Mouse (Mus musculus): ENCODE results near the gene S1pr5. TPM values are rescaled to one million over a fixed set of nuclear protein-coding genes. Genes with fewer than 3 reads are reported as not detected.

S1pr5 gene
- total and polyA plus RNA-seq, 3 experiments: not detected

GRCm38 (mm10) chr9:21220490-21221382 is 27.5 kb downstream of the S1pr5 start:
- peak overlapping the region; percentile 34 to 57 (median 45) for H3K4me3 ChIP-seq (replicated peaks in 1 of 3; ENCODE audit: low read depth in 2 of 3, low read length in 2 of 3, poor library complexity in 1 of 3)
- H3K27me3 ChIP-seq (replicated peaks): peaks cover 2% of the 10 kb centered on the region
- H3K9ac ChIP-seq (ENCODE audit: insufficient read depth, low read depth): peak overlapping the region; percentile 38
- peaks cover 10% of the 10 kb centered on the region for H3K9me3 ChIP-seq (replicated peaks; ENCODE audit: low read length)
- peak overlapping the region; percentile 76 for H3K4me2 ChIP-seq (ENCODE audit: insufficient read depth, low read depth, poor library complexity, severe bottlenecking)
- H3K27ac ChIP-seq (ENCODE audit: insufficient read depth, low read depth): peak overlapping the region; percentile 19; the same call in 1 of the 2 replicates
- H3K4me1 ChIP-seq (ENCODE audit: control insufficient read depth in 1 of 2, insufficient read depth in 2 of 2): peaks cover 2 to 21% of the 10 kb centered on the region in 2 experiments; a peak in 2 of 4 replicates
- peak; percentile 97 for DNase-seq (ENCODE audit: extremely low read depth)
- H3K79me2 ChIP-seq (replicated peaks; ENCODE audit: control insufficient read depth, extremely low read depth, insufficient read depth, poor library complexity, severe bottlenecking): no peaks in the 10 kb centered on the region
- in situ Hi-C loops (cut with MboI; ENCODE audit: low pct_ligation_motif_present, low pct_unique_long_range_greater_than_20kb, low sequenced_read_pairs): loop anchor here (5.0 to 10.0 kb wide), 2 partner anchors 63 to 194 kb away; partner anchors contain the start of gene Qtrt1
- no peaks in the 10 kb centered on the region for H3K36me3 ChIP-seq (replicated peaks in 1 of 2; ENCODE audit: control insufficient read depth in 1 of 2, insufficient read depth in 1 of 2, low read length in 1 of 2)
- dilution Hi-C loops (cut with MboI; ENCODE audit: extremely low pct_ligation_motif_present, extremely low pct_unique_long_range_greater_than_20kb, low sequenced_read_pairs): no loop called here
- TF ChIP-seq GABPA (IDR thresholded peaks at IDR 0.05; ENCODE audit: insufficient replicate concordance, low read depth, low read length): no peak
- no peak for TF ChIP-seq BHLHE40 (IDR thresholded peaks at IDR 0.05; ENCODE audit: low read depth, low read length)
- no peak for TF ChIP-seq USF2 (conservative IDR thresholded peaks at IDR 0.05; ENCODE audit: low read depth, low read length)
- TF ChIP-seq ELF1 (IDR thresholded peaks at IDR 0.05; ENCODE audit: low read depth, low read length): peak; percentile 86
- TF ChIP-seq JUN (IDR thresholded peaks at IDR 0.05; ENCODE audit: insufficient read depth, low read depth, low read length): no peak
- peak; percentile 88 for TF ChIP-seq SMC3 (IDR thresholded peaks at IDR 0.05; ENCODE audit: low read depth, low read length)
- TF ChIP-seq MEF2A (IDR thresholded peaks at IDR 0.05; ENCODE audit: borderline replicate concordance, low read depth, low read length): 0 out of 2 replicates have a peak, but pooled peaks have one; percentile 42
- peak; percentile 89 to 99 for TF ChIP-seq CTCF (conservative IDR thresholded peaks at IDR 0.05 in 1 of 2, IDR thresholded peaks at IDR 0.05 in 1 of 2; ENCODE audit: low read depth in 2 of 2, low read length in 2 of 2)
- peak; percentile 85 for TF ChIP-seq NRF1 (IDR thresholded peaks at IDR 0.05; ENCODE audit: low read depth, low read length)
- peak; percentile 72; the same call in 1 of the 2 replicates for TF ChIP-seq TCF12 (IDR thresholded peaks at IDR 0.05; ENCODE audit: low read depth, low read length)
- 0 out of 2 replicates have a peak, but pooled peaks have one; percentile 50 for TF ChIP-seq MYC (IDR thresholded peaks at IDR 0.05; ENCODE audit: low read depth, low read length)
- no peak for TF ChIP-seq ZKSCAN1 (IDR thresholded peaks at IDR 0.05; ENCODE audit: borderline replicate concordance, low read depth, low read length)
- no peak for TF ChIP-seq RCOR1 (conservative IDR thresholded peaks at IDR 0.05; ENCODE audit: low read depth, low read length)
- no peak for TF ChIP-seq PAX5 (IDR thresholded peaks at IDR 0.05; ENCODE audit: low read length)
- TF ChIP-seq POLR2A (IDR thresholded peaks at IDR 0.05; ENCODE audit: low read depth, low read length): peak; percentile 49
- no peak for TF ChIP-seq CHD1 (IDR thresholded peaks at IDR 0.05; ENCODE audit: low read depth, low read length)
- peak; percentile 66; the same call in 1 of the 2 replicates for TF ChIP-seq MAX (IDR thresholded peaks at IDR 0.05; ENCODE audit: low read length)
- 0 out of 2 replicates have a peak, but pooled peaks have one; percentile 52 for TF ChIP-seq ZMIZ1 (IDR thresholded peaks at IDR 0.05; ENCODE audit: low read depth, low read length)
- TF ChIP-seq EP300 (IDR thresholded peaks at IDR 0.05; ENCODE audit: low read length): no peak
- TF ChIP-seq MAFK (IDR thresholded peaks at IDR 0.05; ENCODE audit: insufficient replicate concordance, low read length): no peak
- TF ChIP-seq ETS1 (conservative IDR thresholded peaks at IDR 0.05; ENCODE audit: low read depth, low read length): no peak
- peak; percentile 70; the same call in 1 of the 2 replicates for TF ChIP-seq MXI1 (IDR thresholded peaks at IDR 0.05; ENCODE audit: low read depth, low read length)
- no peak for TF ChIP-seq MAZ (IDR thresholded peaks at IDR 0.05; ENCODE audit: low read depth, low read length)
- TF ChIP-seq NELFE (IDR thresholded peaks at IDR 0.05; ENCODE audit: low read depth, low read length): peak; percentile 75
- peak; percentile 63 for TF ChIP-seq TBP (conservative IDR thresholded peaks at IDR 0.05; ENCODE audit: low read depth, low read length)
- peak; percentile 85; the same call in 1 of the 2 replicates for TF ChIP-seq E2F4 (IDR thresholded peaks at IDR 0.05; ENCODE audit: insufficient replicate concordance, low read depth, low read length)
- 0 out of 2 replicates have a peak, but pooled peaks have one; percentile 38 for TF ChIP-seq KAT2A (IDR thresholded peaks at IDR 0.05; ENCODE audit: insufficient replicate concordance, low read length)
- peak; percentile 39 for TF ChIP-seq HCFC1 (IDR thresholded peaks at IDR 0.05; ENCODE audit: low read depth, low read length)
- 0 out of 2 replicates have a peak, but pooled peaks have one; percentile 9 for TF ChIP-seq ZNF384 (IDR thresholded peaks at IDR 0.05; ENCODE audit: low read depth, low read length)
- peak; percentile 92 for TF ChIP-seq RAD21 (IDR thresholded peaks at IDR 0.05; ENCODE audit: low read depth, low read length)
- TF ChIP-seq SIN3A (IDR thresholded peaks at IDR 0.05; ENCODE audit: low read length): peak; percentile 90
- no peak for TF ChIP-seq USF1 (IDR thresholded peaks at IDR 0.05; ENCODE audit: low read depth, low read length)
- TF ChIP-seq IRF4 (IDR thresholded peaks at IDR 0.05; ENCODE audit: low read depth, low read length): peak; percentile 63
- peak; percentile 92 for TF ChIP-seq CHD2 (IDR thresholded peaks at IDR 0.05; ENCODE audit: low read length)
- TF ChIP-seq ZC3H11A (IDR thresholded peaks at IDR 0.05; ENCODE audit: low read depth, low read length): peak; percentile 54
- no peak for TF ChIP-seq POLR2AphosphoS2 (IDR thresholded peaks at IDR 0.05; ENCODE audit: low read depth, low read length)
- no peak; the same call in 1 of the 2 replicates for TF ChIP-seq JUND (conservative IDR thresholded peaks at IDR 0.05; ENCODE audit: low read depth, low read length)

Measured in CH12.LX (cell line).